Mouse (Mus musculus) G1E (cell line): ENCODE measurements around the gene Jade1.

Experiments
- CTCF ChIP-seq: IDR thresholded peaks from 2 replicates; pipeline ENCODE4 v1.5.1; 2012; ENCODE audit warnings: low read depth, low read length, inconsistent platforms, mixed read lengths
- GATA1 ChIP-seq: IDR thresholded peaks from 2 replicates; pipeline ENCODE4 v1.6.1; 2012; ENCODE audit warnings: borderline replicate concordance, low read length, inconsistent platforms, mixed read lengths

- TF ChIP-seq CTCF (no peak), GATA1 (no peak)
Measured at GRCm38 (mm10) chr3:41618036-41618435, 62.5 kb downstream of the Jade1 start.
